Comparison of ENCODE assay signal across 8 mouse cellular contexts in genomic region chr8:94387027-94387684, GRCm38 (mm10). TPM values are rescaled to one million over a fixed set of nuclear protein-coding genes. Genes with fewer than 3 reads are reported as not detected.
DNase-seq lines count a peak whose midpoint lies in the region; ATAC-seq and TF ChIP-seq lines count a peak whose summit lies in the region.

No protein-coding gene starts in this region.

- under 1% methylated on average over 25 of the region's 25 CpGs for whole genome bisulfite sequencing in hindbrain, postnatal 0 days

- H3K36me3 ChIP-seq in hindbrain, postnatal 0 days (ENCODE audit: insufficient read depth, low read length) = peaks cover 28% of the 10 kb centered on the region

- peak overlapping the region; percentile 96 for H3K27ac ChIP-seq in gastrocnemius, adult 2 months
- H3K27ac ChIP-seq in hindbrain, postnatal 0 days = peak overlapping the region; percentile 96

- peak overlapping the region; percentile 95 for H3K4me2 ChIP-seq in hindbrain, postnatal 0 days (ENCODE audit: low read depth, low read length)

- TF ChIP-seq CTCF in gastrocnemius, adult 2 months (IDR thresholded peaks at IDR 0.05) = no peak
- TF ChIP-seq CTCF in hindbrain, postnatal 0 days (IDR thresholded peaks at IDR 0.05; ENCODE audit: low read depth) = no peak; the same call in 1 of the 2 replicates

- peak overlapping the region; percentile 86 for H3K9ac ChIP-seq in hindbrain, postnatal 0 days (replicated peaks; ENCODE audit: low read length)

- no peaks in the 10 kb centered on the region for H3K9me3 ChIP-seq in hindbrain, postnatal 0 days (ENCODE audit: low read length)

- peak; percentile 7 for ATAC-seq in activated CD4-positive, CD25-positive, alpha-beta regulatory T cell, adult 4 months
- peak; percentile 43 for ATAC-seq in common myeloid progenitor, adult 5-6 weeks (replicated peaks; ENCODE audit: low read depth, poor library complexity, severe bottlenecking)
- peak; percentile 50; the same call in 1 of the 2 replicates for ATAC-seq in hindbrain, postnatal 0 days
- ATAC-seq in megakaryocyte, adult 5-6 weeks (ENCODE audit: poor library complexity, severe bottlenecking) = peak; percentile 61

- DNase-seq in gastrocnemius, adult 2 months = peak; percentile 91
- DNase-seq in hindbrain, postnatal 0 days (ENCODE audit: low spot score) = peak; percentile 84
- DNase-seq in left cerebral cortex, adult 8-10 months (ENCODE audit: low spot score in 2 of 2) = peak; percentile 56 to 86
- DNase-seq in right cerebral cortex, adult 18-20 months = peak; percentile 84
- peak; percentile 40 for DNase-seq in urinary bladder, postnatal 10 days (ENCODE audit: low spot score)

- H3K4me3 ChIP-seq in gastrocnemius, adult 2 months = peak overlapping the region; percentile 77
- peak overlapping the region; percentile 93 for H3K4me3 ChIP-seq in hindbrain, postnatal 0 days (ENCODE audit: low read length)

- H3K27me3 ChIP-seq in hindbrain, postnatal 0 days (ENCODE audit: insufficient read depth, low read length) = no peaks in the 10 kb centered on the region

- H3K4me1 ChIP-seq in hindbrain, postnatal 0 days (ENCODE audit: insufficient read depth, low read length) = no peaks in the 10 kb centered on the region

- intact Hi-C loops in gastrocnemius, adult 2 months (cut with DNase I) = no loop called here

RNA-seq across cellular contexts. Expression of gene Herpud1, which starts 0.9 kb away (rescaled TPM):
- 100 to 1,000 TPM in 1 of 2 experiments, 10 to 100 TPM in 1; 99.9 to 115 TPM for polyA plus RNA-seq in activated CD4-positive, CD25-positive, alpha-beta regulatory T cell, adult 4 months (2017; shearing (Covaris generic))
- 71.4 and 79.8 TPM in 2 replicates for total RNA-seq in common myeloid progenitor, adult 5-6 weeks (2017)
- total RNA-seq in gastrocnemius, adult 2 months (2021) = 100 to 1,000 TPM; 111 to 117 TPM
- 87.1 and 87.9 TPM in 2 replicates for total RNA-seq in hindbrain, postnatal 0 days (2014; rRNA removed)
- polyA plus RNA-seq in hindbrain, postnatal 0 days (2015; fragmentation: Nextera tagmentation; extraction: Ambion mirVana) = 65.2 and 65.6 TPM in 2 replicates
- 10 to 100 TPM; 68.9 to 76.1 (median 73.2) TPM for total RNA-seq in left cerebral cortex, adult 8-10 months (2022)
- 71.9 and 76.0 TPM in 2 replicates for total RNA-seq in megakaryocyte, adult 5-6 weeks (2015)
- total RNA-seq in megakaryocyte, adult 5-6 weeks (2017) = 79.4 and 80.9 TPM in 2 replicates

RNA-seq across cellular contexts. Expression of gene Nlrc5, which starts 47.0 kb away (rescaled TPM):
- polyA plus RNA-seq in activated CD4-positive, CD25-positive, alpha-beta regulatory T cell, adult 4 months (2017; shearing (Covaris generic)) = 100 to 1,000 TPM; 141 to 153 TPM
- 42.9 and 52.2 TPM in 2 replicates for total RNA-seq in common myeloid progenitor, adult 5-6 weeks (2017)
- 1 to 10 TPM in 1 of 2 experiments, under 1 TPM in 1; 0.43 to 1.1 TPM for total RNA-seq in gastrocnemius, adult 2 months (2021)
- total RNA-seq in hindbrain, postnatal 0 days (2014; rRNA removed) = 0.83 and 0.89 TPM in 2 replicates
- 0.38 and 0.83 TPM in 2 replicates for polyA plus RNA-seq in hindbrain, postnatal 0 days (2015; fragmentation: Nextera tagmentation; extraction: Ambion mirVana)
- 1 to 10 TPM in 3 of 4 experiments, under 1 TPM in 1; 0.81 to 3.7 (median 2.6) TPM for total RNA-seq in left cerebral cortex, adult 8-10 months (2022)
- 29.2 and 32.2 TPM in 2 replicates for total RNA-seq in megakaryocyte, adult 5-6 weeks (2015)
- 27.4 and 28.2 TPM in 2 replicates for total RNA-seq in megakaryocyte, adult 5-6 weeks (2017)

RNA-seq across cellular contexts. Expression of gene Slc12a3, which starts 58.2 kb away (rescaled TPM):
- polyA plus RNA-seq in activated CD4-positive, CD25-positive, alpha-beta regulatory T cell, adult 4 months (2017; shearing (Covaris generic)) = not detected
- 0.49 TPM in 1 of 2 replicates, not detected in the other for total RNA-seq in common myeloid progenitor, adult 5-6 weeks (2017)
- total RNA-seq in gastrocnemius, adult 2 months (2021) = not detected
- 0.05 TPM in 1 of 2 replicates, not detected in the other for total RNA-seq in hindbrain, postnatal 0 days (2014; rRNA removed)
- polyA plus RNA-seq in hindbrain, postnatal 0 days (2015; fragmentation: Nextera tagmentation; extraction: Ambion mirVana) = 0.06 and 0.21 TPM in 2 replicates
- under 1 TPM; 0.20 to 0.57 (median 0.48) TPM for total RNA-seq in left cerebral cortex, adult 8-10 months (2022)
- 0.25 and 0.34 TPM in 2 replicates for total RNA-seq in megakaryocyte, adult 5-6 weeks (2015)
- total RNA-seq in megakaryocyte, adult 5-6 weeks (2017) = 0.16 TPM in 1 of 2 replicates, not detected in the other

Comparison
In these comparisons a context has a peak if more than half of its experiments do, and no peak if none do; other contexts are left out.
1. Peak in every context shown above with its lines: DNase-seq, ATAC-seq, H3K4me3 ChIP-seq and H3K27ac ChIP-seq.
2. ATAC-seq: peak in every context shown above with its lines; median percentile 61 in megakaryocyte, adult 5-6 weeks; 50 in hindbrain, postnatal 0 days; 43 in common myeloid progenitor, adult 5-6 weeks; 7 in activated CD4-positive, CD25-positive, alpha-beta regulatory T cell, adult 4 months.
3. DNase-seq: peak in every context shown above with its lines; median percentile 91 in gastrocnemius, adult 2 months; 84 in hindbrain, postnatal 0 days; 84 in right cerebral cortex, adult 18-20 months; 71 in left cerebral cortex, adult 8-10 months; 40 in urinary bladder, postnatal 10 days.